In the genomic region with DNA sequence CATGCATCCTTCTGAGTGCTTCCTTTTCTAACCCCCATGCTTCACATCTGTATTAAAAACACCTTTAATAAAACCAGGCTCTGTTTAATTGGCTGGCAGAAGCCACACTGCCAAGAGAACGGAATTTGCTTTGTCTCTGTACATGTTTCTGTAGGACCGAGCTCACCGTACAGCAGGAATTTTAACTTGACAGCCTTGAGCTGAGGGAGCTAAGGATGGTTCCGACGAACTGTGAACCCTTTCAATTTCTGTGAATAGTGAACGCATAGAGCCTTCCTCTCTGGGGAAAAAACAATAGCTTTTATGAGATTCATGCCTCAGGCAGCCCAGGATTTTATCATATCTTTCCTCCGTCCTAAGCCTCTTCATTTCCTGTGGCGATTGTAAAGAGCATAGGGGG, we compare ENCODE assay signal across 8 mouse cellular contexts. TPM values are rescaled to one million over a fixed set of nuclear protein-coding genes. Genes with fewer than 3 reads are reported as not detected.
DNase-seq lines count a peak whose midpoint lies in the region; ATAC-seq and TF ChIP-seq lines count a peak whose summit lies in the region.

No protein-coding gene starts in this region.

- no peaks in the 10 kb centered on the region for H3K9me3 ChIP-seq in kidney, embryonic 15.5 days (replicated peaks)
- H3K9me3 ChIP-seq in embryonic facial prominence, embryonic 14.5 days (ENCODE audit: control insufficient read depth, low read length) = no peaks in the 10 kb centered on the region
- H3K9me3 ChIP-seq in forebrain, embryonic 16.5 days (ENCODE audit: control insufficient read depth, low read length) = no peaks in the 10 kb centered on the region
- H3K9me3 ChIP-seq in liver, postnatal 0 days (ENCODE audit: low read length) = no peaks in the 10 kb centered on the region

- no peak for ATAC-seq in kidney, embryonic 15.5 days (replicated peaks; ENCODE audit: low FRiP score)
- peak; percentile 17; the same call in 1 of the 2 replicates for ATAC-seq in embryonic facial prominence, embryonic 14.5 days (ENCODE audit: low read depth)
- peak; percentile 13 for ATAC-seq in forebrain, embryonic 16.5 days
- ATAC-seq in liver, postnatal 0 days = no peak

- no peak overlapping the region for H3K9ac ChIP-seq in kidney, embryonic 15.5 days
- H3K9ac ChIP-seq in embryonic facial prominence, embryonic 14.5 days (ENCODE audit: low read depth, low read length) = no peak overlapping the region
- H3K9ac ChIP-seq in forebrain, embryonic 16.5 days (replicated peaks; ENCODE audit: low read depth, low read length) = 0 out of 2 replicates have a peak overlapping the region, but pooled peaks have one; percentile 14
- no peak overlapping the region for H3K9ac ChIP-seq in liver, postnatal 0 days (replicated peaks)

- WGBS in kidney, embryonic 15.5 days = 46% methylated on average over 8 of the region's 8 CpGs
- WGBS in embryonic facial prominence, embryonic 14.5 days = 20% methylated on average over 8 of the region's 8 CpGs
- WGBS in forebrain, embryonic 16.5 days = 15% methylated on average over 8 of the region's 8 CpGs
- WGBS in liver, postnatal 0 days (ENCODE audit: insufficient replicate concordance) = 38% methylated on average over 8 of the region's 8 CpGs

- DNase-seq in kidney, postnatal 10 days = no peak
- no peak for DNase-seq in embryonic facial prominence, embryonic 14.5 days (ENCODE audit: low spot score)
- no peak for DNase-seq in liver, postnatal 0 days
- no peak for DNase-seq in adrenal gland, adult 2 months
- no peak for DNase-seq in gastrocnemius, postnatal 4 days (ENCODE audit: low spot score in 2 of 2)
- DNase-seq in layer of hippocampus, postnatal 10 days (ENCODE audit: low spot score in 2 of 2) = no peak

- TF ChIP-seq EP300 in liver, postnatal 0 days (IDR thresholded peaks at IDR 0.05; ENCODE audit: low read depth) = 0 out of 2 replicates have a peak, but pooled peaks have one; percentile 21

- no peak for TF ChIP-seq CTCF in liver, postnatal 0 days (IDR thresholded peaks at IDR 0.05; ENCODE audit: low read depth)

- H3K27ac ChIP-seq in kidney, embryonic 15.5 days = no peak overlapping the region
- peak overlapping the region; percentile 4; the same call in 1 of the 2 replicates for H3K27ac ChIP-seq in embryonic facial prominence, embryonic 14.5 days (replicated peaks; ENCODE audit: low read depth, low read length)
- H3K27ac ChIP-seq in forebrain, embryonic 16.5 days (ENCODE audit: low read length) = no peak overlapping the region
- no peak overlapping the region for H3K27ac ChIP-seq in liver, postnatal 0 days (ENCODE audit: low read depth)

- H3K4me3 ChIP-seq in kidney, embryonic 15.5 days (replicated peaks) = no peak overlapping the region
- H3K4me3 ChIP-seq in embryonic facial prominence, embryonic 14.5 days (ENCODE audit: low read depth, low read length) = no peak overlapping the region
- H3K4me3 ChIP-seq in forebrain, embryonic 16.5 days (replicated peaks; ENCODE audit: low read length) = no peak overlapping the region
- no peak overlapping the region for H3K4me3 ChIP-seq in liver, postnatal 0 days (ENCODE audit: low read depth, low read length)

- H3K4me1 ChIP-seq in kidney, embryonic 15.5 days = peaks cover 6% of the 10 kb centered on the region
- H3K4me1 ChIP-seq in embryonic facial prominence, embryonic 14.5 days (ENCODE audit: control insufficient read depth, insufficient read depth, low read length) = peaks cover 3% of the 10 kb centered on the region; the same call in 1 of the 2 replicates
- peaks cover 10% of the 10 kb centered on the region for H3K4me1 ChIP-seq in forebrain, embryonic 16.5 days (replicated peaks; ENCODE audit: control insufficient read depth, insufficient read depth, low read length)
- no peaks in the 10 kb centered on the region for H3K4me1 ChIP-seq in liver, postnatal 0 days (ENCODE audit: insufficient read depth)

- no peaks in the 10 kb centered on the region for H3K36me3 ChIP-seq in kidney, embryonic 15.5 days
- no peaks in the 10 kb centered on the region for H3K36me3 ChIP-seq in embryonic facial prominence, embryonic 14.5 days (ENCODE audit: control insufficient read depth, insufficient read depth, low read length)
- no peaks in the 10 kb centered on the region for H3K36me3 ChIP-seq in forebrain, embryonic 16.5 days (ENCODE audit: control insufficient read depth, insufficient read depth)
- no peaks in the 10 kb centered on the region for H3K36me3 ChIP-seq in liver, postnatal 0 days (replicated peaks; ENCODE audit: insufficient read depth, low read length)

- H3K27me3 ChIP-seq in kidney, embryonic 15.5 days = peaks cover 7% of the 10 kb centered on the region; the same call in 1 of the 2 replicates
- H3K27me3 ChIP-seq in embryonic facial prominence, embryonic 14.5 days (replicated peaks; ENCODE audit: control insufficient read depth, insufficient read depth, low read length) = no peaks in the 10 kb centered on the region
- H3K27me3 ChIP-seq in forebrain, embryonic 16.5 days (replicated peaks; ENCODE audit: control insufficient read depth, insufficient read depth, low read length) = no peaks in the 10 kb centered on the region
- H3K27me3 ChIP-seq in liver, postnatal 0 days (ENCODE audit: insufficient read depth, low read length) = peaks cover 12% of the 10 kb centered on the region; the same call in 1 of the 2 replicates

- H3K4me2 ChIP-seq in kidney, embryonic 15.5 days = peak overlapping the region; percentile 44
- H3K4me2 ChIP-seq in embryonic facial prominence, embryonic 14.5 days (ENCODE audit: low read depth, low read length) = peak overlapping the region; percentile 36
- peak overlapping the region; percentile 14; the same call in 1 of the 2 replicates for H3K4me2 ChIP-seq in forebrain, embryonic 16.5 days (ENCODE audit: low read length)
- 0 out of 2 replicates have a peak overlapping the region, but pooled peaks have one; percentile 14 for H3K4me2 ChIP-seq in liver, postnatal 0 days (ENCODE audit: low read depth, low read length)

RNA-seq across cellular contexts. Expression of gene Jph4, which starts 5.6 kb away (rescaled TPM):
- 0.59 and 1.2 TPM in 2 replicates for polyA plus RNA-seq in kidney, embryonic 15.5 days (2015; fragmentation: Nextera tagmentation; extraction: Ambion mirVana)
- polyA plus RNA-seq in embryonic facial prominence, embryonic 14.5 days (2014; fragmentation: Nextera tagmentation; extraction: Ambion mirVana) = 3.0 and 3.8 TPM in 2 replicates
- polyA plus RNA-seq in forebrain, embryonic 16.5 days (2015; fragmentation: Nextera tagmentation; extraction: Ambion mirVana) = 33.6 and 45.1 TPM in 2 replicates
- not detected in 2 replicates for polyA plus RNA-seq in liver, postnatal 0 days (2015; fragmentation: Nextera tagmentation; extraction: Ambion mirVana)
- total RNA-seq in adrenal gland, adult 2 months (2021) = 1 to 10 TPM; 2.5 to 3.0 TPM
- 4.0 and 6.8 TPM in 2 replicates for polyA plus RNA-seq in adrenal gland, adult 2 months (2012; rRNA removed)
- total RNA-seq in gastrocnemius, postnatal 4 days (2021) = 1 to 10 TPM; 1.3 to 2.0 TPM
- total RNA-seq in layer of hippocampus, postnatal 10 days (2021) = 100 to 1,000 TPM; 410 to 431 TPM

RNA-seq across cellular contexts. Expression of gene Ap1g2, which starts 16.0 kb away (rescaled TPM):
- polyA plus RNA-seq in kidney, embryonic 15.5 days (2015; fragmentation: Nextera tagmentation; extraction: Ambion mirVana) = 15.9 and 18.9 TPM in 2 replicates
- 15.3 and 17.6 TPM in 2 replicates for polyA plus RNA-seq in embryonic facial prominence, embryonic 14.5 days (2014; fragmentation: Nextera tagmentation; extraction: Ambion mirVana)
- 13.3 and 16.5 TPM in 2 replicates for polyA plus RNA-seq in forebrain, embryonic 16.5 days (2015; fragmentation: Nextera tagmentation; extraction: Ambion mirVana)
- polyA plus RNA-seq in liver, postnatal 0 days (2015; fragmentation: Nextera tagmentation; extraction: Ambion mirVana) = 7.8 and 9.6 TPM in 2 replicates
- total RNA-seq in adrenal gland, adult 2 months (2021) = 10 to 100 TPM; 21.9 to 24.8 TPM
- polyA plus RNA-seq in adrenal gland, adult 2 months (2012; rRNA removed) = 27.3 and 30.3 TPM in 2 replicates
- 1 to 10 TPM; 6.5 to 8.3 TPM for total RNA-seq in gastrocnemius, postnatal 4 days (2021)
- total RNA-seq in layer of hippocampus, postnatal 10 days (2021) = 10 to 100 TPM; 19.2 to 20.6 TPM

RNA-seq across cellular contexts. Expression of gene Thtpa, which starts 27.8 kb away (rescaled TPM):
- 21.0 and 21.5 TPM in 2 replicates for polyA plus RNA-seq in kidney, embryonic 15.5 days (2015; fragmentation: Nextera tagmentation; extraction: Ambion mirVana)
- 16.7 and 22.6 TPM in 2 replicates for polyA plus RNA-seq in embryonic facial prominence, embryonic 14.5 days (2014; fragmentation: Nextera tagmentation; extraction: Ambion mirVana)
- polyA plus RNA-seq in forebrain, embryonic 16.5 days (2015; fragmentation: Nextera tagmentation; extraction: Ambion mirVana) = 55.2 and 56.6 TPM in 2 replicates
- 5.9 and 7.0 TPM in 2 replicates for polyA plus RNA-seq in liver, postnatal 0 days (2015; fragmentation: Nextera tagmentation; extraction: Ambion mirVana)
- total RNA-seq in adrenal gland, adult 2 months (2021) = 10 to 100 TPM; 11.6 to 21.6 TPM
- 6.0 and 6.7 TPM in 2 replicates for polyA plus RNA-seq in adrenal gland, adult 2 months (2012; rRNA removed)
- 10 to 100 TPM; 12.9 to 14.0 TPM for total RNA-seq in gastrocnemius, postnatal 4 days (2021)
- 10 to 100 TPM; 26.5 to 31.1 TPM for total RNA-seq in layer of hippocampus, postnatal 10 days (2021)

RNA-seq across cellular contexts. Expression of gene Zfhx2, which starts 30.2 kb away (rescaled TPM):
- polyA plus RNA-seq in kidney, embryonic 15.5 days (2015; fragmentation: Nextera tagmentation; extraction: Ambion mirVana) = 6.0 and 6.5 TPM in 2 replicates
- 3.4 and 3.7 TPM in 2 replicates for polyA plus RNA-seq in embryonic facial prominence, embryonic 14.5 days (2014; fragmentation: Nextera tagmentation; extraction: Ambion mirVana)
- polyA plus RNA-seq in forebrain, embryonic 16.5 days (2015; fragmentation: Nextera tagmentation; extraction: Ambion mirVana) = 21.5 and 32.9 TPM in 2 replicates
- 0.78 and 1.0 TPM in 2 replicates for polyA plus RNA-seq in liver, postnatal 0 days (2015; fragmentation: Nextera tagmentation; extraction: Ambion mirVana)
- total RNA-seq in adrenal gland, adult 2 months (2021) = 1 to 10 TPM; 6.3 to 7.3 TPM
- polyA plus RNA-seq in adrenal gland, adult 2 months (2012; rRNA removed) = 3.0 and 4.2 TPM in 2 replicates
- total RNA-seq in gastrocnemius, postnatal 4 days (2021) = 1 to 10 TPM; 2.9 to 4.0 TPM
- 10 to 100 TPM; 34.0 to 39.3 TPM for total RNA-seq in layer of hippocampus, postnatal 10 days (2021)

Comparison
In these comparisons a context has a peak if more than half of its experiments do, and no peak if none do; other contexts are left out.
1. ATAC-seq: peak in embryonic facial prominence, embryonic 14.5 days (single experiment) and forebrain, embryonic 16.5 days (single experiment); none in kidney, embryonic 15.5 days (single experiment) and liver, postnatal 0 days (single experiment).
2. Peak in every context shown above with its lines, with median percentiles within 50 percentile points of each other: H3K4me2 ChIP-seq.